Mouse (Mus musculus): ENCODE data around the gene Tmem115. TPM values are rescaled to one million over a fixed set of nuclear protein-coding genes. Genes with fewer than 3 reads are reported as not detected.
"Not testable (repeated sequence)": the region's sequence is repeated elsewhere in the genome, so short reads cannot be mapped to it uniquely, and the experiment has no call there.

Tmem115 gene
- polyA plus RNA-seq, 1 experiment from 2014 or later: 47.6 TPM

DNA sequence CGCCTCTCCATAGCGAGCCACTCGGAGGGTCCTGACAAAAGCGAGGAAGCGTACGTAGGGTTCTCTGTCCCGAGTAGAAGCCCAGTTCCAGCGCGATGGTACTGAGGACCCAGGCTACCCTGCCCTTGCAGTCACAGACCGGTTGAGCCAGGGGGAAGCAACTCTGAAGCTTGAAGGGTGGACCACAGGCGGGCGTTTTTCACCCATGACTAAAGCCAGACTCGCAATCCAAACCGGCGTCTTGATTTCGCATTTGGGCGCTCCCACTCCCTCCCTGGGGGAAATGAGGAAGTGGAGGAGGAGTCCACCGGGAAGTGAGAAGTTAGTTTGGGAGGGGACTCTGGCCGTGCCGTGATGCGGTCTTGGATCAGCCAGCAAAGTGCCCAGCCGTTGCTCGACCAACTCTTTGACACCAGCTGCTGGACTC lies 21.3 kb downstream of the Tmem115 start:
- peak overlapping the region; percentile 83 for H3K4me2 ChIP-seq (ENCODE audit: low read length)
- no peaks in the 10 kb centered on the region for H3K27me3 ChIP-seq (replicated peaks; ENCODE audit: control insufficient read depth, insufficient read depth, low read length)
- 0% methylated on average over 22 of the region's 23 CpGs for WGBS
- ATAC-seq (replicated peaks; ENCODE audit: low FRiP score, low TSS enrichment, low read depth) (peak; percentile 26; the same call in 1 of the 2 replicates), DNase-seq (ENCODE audit: low spot score) (peak; percentile 83)
- no peaks in the 10 kb centered on the region for H3K9me3 ChIP-seq (ENCODE audit: control insufficient read depth, low read length)
- peak overlapping the region; percentile 95 for H3K27ac ChIP-seq (ENCODE audit: low read depth)
- H3K4me3 ChIP-seq (ENCODE audit: low read depth, low read length): peak overlapping the region; percentile 57
- peaks cover 42% of the 10 kb centered on the region for H3K4me1 ChIP-seq (replicated peaks; ENCODE audit: control insufficient read depth, insufficient read depth, low read length)
- H3K9ac ChIP-seq (ENCODE audit: low read length): peak overlapping the region; percentile 66
- H3K36me3 ChIP-seq (ENCODE audit: control insufficient read depth, insufficient read depth, low read length): peaks cover 35% of the 10 kb centered on the region

DNA sequence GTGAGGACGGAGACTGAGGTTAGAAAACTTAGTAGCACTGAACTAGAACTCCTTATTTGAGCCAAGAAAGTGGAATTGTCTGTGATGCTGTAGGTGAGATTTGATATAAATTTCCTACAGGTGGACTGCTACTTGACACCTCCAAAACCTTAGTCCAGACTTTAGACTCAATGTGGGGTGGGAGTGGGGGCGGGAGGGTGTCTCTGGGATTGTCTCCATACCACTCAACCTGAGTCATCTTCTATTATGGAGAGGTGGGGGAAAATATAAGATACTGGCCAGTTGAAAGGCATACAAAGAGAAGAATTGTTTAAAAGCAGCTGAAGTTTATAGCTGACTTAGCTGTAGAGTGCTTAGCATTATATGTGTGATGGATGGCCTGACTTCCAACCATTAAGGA lies 22.0 kb downstream of the Tmem115 start:
- whole genome bisulfite sequencing: 34% methylated on average over 2 of the region's 2 CpGs
- Histone ChIP-seq H3K27me3 (replicated peaks; ENCODE audit: control insufficient read depth, insufficient read depth, low read length) (no peaks in the 10 kb centered on the region), H3K9ac (ENCODE audit: low read length) (peak overlapping the region; percentile 66), H3K27ac (ENCODE audit: low read depth) (peak overlapping the region; percentile 95; the same call in 1 of the 2 replicates), H3K4me2 (ENCODE audit: low read length) (peak overlapping the region; percentile 83), H3K9me3 (ENCODE audit: control insufficient read depth, low read length) (no peaks in the 10 kb centered on the region), H3K36me3 (ENCODE audit: control insufficient read depth, insufficient read depth, low read length) (peaks cover 41% of the 10 kb centered on the region), H3K4me3 (ENCODE audit: low read depth, low read length) (peak overlapping the region; percentile 57), H3K4me1 (replicated peaks; ENCODE audit: control insufficient read depth, insufficient read depth, low read length) (peaks cover 40% of the 10 kb centered on the region)
- no peak for DNase-seq (ENCODE audit: low spot score)
- no peak for ATAC-seq (replicated peaks; ENCODE audit: low FRiP score, low TSS enrichment, low read depth)

DNA sequence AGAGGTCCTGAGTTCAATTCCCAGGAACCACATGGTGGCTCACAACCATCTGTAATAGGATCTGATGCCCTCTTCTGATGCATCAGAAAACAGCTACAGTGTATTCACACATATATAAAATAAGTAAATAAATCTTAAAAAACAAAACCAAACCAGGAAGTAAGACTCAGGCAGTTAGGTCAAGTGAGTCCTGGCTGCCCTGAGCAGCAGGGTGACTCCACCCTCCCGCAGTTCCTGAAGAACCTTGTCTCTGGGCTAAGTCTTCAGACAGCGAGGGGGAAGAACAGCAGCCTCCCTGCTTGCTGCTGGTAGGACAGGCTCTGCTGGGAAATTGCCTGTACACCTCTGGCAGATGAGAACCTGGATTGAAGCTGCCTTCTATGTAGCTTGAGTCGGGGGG lies 22.6 kb downstream of the Tmem115 start:
- DNase-seq (ENCODE audit: low spot score): no peak
- Histone ChIP-seq H3K9me3 (ENCODE audit: control insufficient read depth, low read length) (no peaks in the 10 kb centered on the region), H3K9ac (ENCODE audit: low read length) (peak overlapping the region; percentile 30; the same call in 1 of the 2 replicates), H3K4me1 (replicated peaks; ENCODE audit: control insufficient read depth, insufficient read depth, low read length) (peaks cover 34% of the 10 kb centered on the region), H3K36me3 (ENCODE audit: control insufficient read depth, insufficient read depth, low read length) (peaks cover 48% of the 10 kb centered on the region), H3K4me2 (ENCODE audit: low read length) (peak overlapping the region; percentile 83), H3K27ac (ENCODE audit: low read depth) (no peak overlapping the region), H3K27me3 (replicated peaks; ENCODE audit: control insufficient read depth, insufficient read depth, low read length) (no peaks in the 10 kb centered on the region), H3K4me3 (ENCODE audit: low read depth, low read length) (peak overlapping the region; percentile 57; the same call in 1 of the 2 replicates)
- WGBS: 68% methylated on average over 3 of the region's 3 CpGs
- ATAC-seq (replicated peaks; ENCODE audit: low FRiP score, low TSS enrichment, low read depth): no peak

DNA sequence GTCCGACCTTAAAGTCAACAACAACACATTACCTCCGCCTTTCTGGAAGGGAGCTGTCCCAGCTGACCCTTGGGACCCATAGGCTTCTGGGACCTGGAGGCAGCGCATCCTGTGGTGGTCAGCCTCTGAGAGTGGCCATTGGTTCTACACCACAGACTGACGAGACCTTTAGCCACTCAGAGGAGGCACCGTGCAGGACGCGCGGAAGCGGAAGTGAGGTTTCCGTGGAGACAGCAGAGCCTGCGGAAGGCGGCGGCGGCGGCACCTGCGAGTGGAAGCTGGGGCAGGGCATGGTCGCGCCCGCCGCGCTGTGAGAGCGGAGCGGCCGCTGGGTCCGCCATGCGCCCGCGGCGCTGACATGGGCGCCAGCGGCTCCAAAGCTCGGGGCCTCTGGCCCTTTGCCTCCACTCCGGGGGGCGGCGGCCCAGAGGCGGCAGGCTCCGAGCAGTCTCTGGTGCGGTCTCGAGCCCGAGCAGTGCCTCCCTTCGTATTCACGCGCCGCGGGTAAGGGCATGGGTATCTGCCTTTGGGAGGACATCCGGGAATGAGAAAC lies 29.4 kb downstream of the Tmem115 start, which contains the start of gene Tusc2:
TSS of gene Tusc2 (plus strand) at position 227 of the 553 bp plus-strand sequence.
- H3K4me2 ChIP-seq (ENCODE audit: low read length): peak within 1 kb of the TSS; percentile 78
- ATAC-seq (replicated peaks; ENCODE audit: low FRiP score, low TSS enrichment, low read depth) (peak; percentile 91), DNase-seq (ENCODE audit: low spot score) (peak; percentile 93)
- no peaks in the 10 kb centered on the region for H3K9me3 ChIP-seq (ENCODE audit: control insufficient read depth, low read length)
- under 1% methylated on average over 44 of the region's 46 CpGs for WGBS
- peak within 1 kb of the TSS; percentile 83 for H3K4me3 ChIP-seq (ENCODE audit: low read depth, low read length)
- H3K9ac ChIP-seq (ENCODE audit: low read length): peak within 1 kb of the TSS; percentile 67
- peaks cover 19% of the 10 kb centered on the region for H3K4me1 ChIP-seq (replicated peaks; ENCODE audit: control insufficient read depth, insufficient read depth, low read length)
- peaks cover 52% of the 10 kb centered on the region for H3K36me3 ChIP-seq (ENCODE audit: control insufficient read depth, insufficient read depth, low read length)
- peak within 1 kb of the TSS; percentile 6; the same call in 1 of the 2 replicates for H3K27ac ChIP-seq (ENCODE audit: low read depth)
- no peaks in the 10 kb centered on the region for H3K27me3 ChIP-seq (replicated peaks; ENCODE audit: control insufficient read depth, insufficient read depth, low read length)

DNA sequence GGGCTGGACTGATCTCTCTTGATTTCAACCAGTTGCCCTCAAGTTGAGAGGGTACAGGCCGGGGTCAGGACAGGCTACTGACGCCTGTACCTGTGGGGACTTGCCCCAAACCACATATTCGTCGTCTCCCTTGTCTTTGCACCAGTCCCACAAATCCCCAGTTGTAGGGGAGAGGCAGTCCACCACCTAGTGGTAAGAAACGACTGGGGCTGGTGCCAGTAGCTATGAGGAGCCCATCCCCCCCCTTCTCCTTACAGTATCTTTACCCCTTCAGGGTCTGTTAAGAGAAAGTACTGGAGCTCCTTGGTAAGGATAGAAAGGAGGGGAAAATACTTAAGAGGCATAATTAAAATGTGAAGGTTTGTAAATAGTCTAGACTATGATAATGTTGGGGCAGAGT lies 31.8 kb downstream of the Tmem115 start:
- H3K4me3 ChIP-seq (ENCODE audit: low read depth, low read length); H3K27ac ChIP-seq (ENCODE audit: low read depth); DNase-seq (ENCODE audit: low spot score); ATAC-seq (replicated peaks; ENCODE audit: low FRiP score, low TSS enrichment, low read depth); H3K9ac ChIP-seq (ENCODE audit: low read length); H3K27me3 ChIP-seq (replicated peaks; ENCODE audit: control insufficient read depth, insufficient read depth, low read length); H3K9me3 ChIP-seq (ENCODE audit: control insufficient read depth, low read length); H3K4me2 ChIP-seq (ENCODE audit: low read length): not testable (repeated sequence)
- Histone ChIP-seq H3K36me3 (ENCODE audit: control insufficient read depth, insufficient read depth, low read length) (peaks cover 29% of the 10 kb centered on the region), H3K4me1 (replicated peaks; ENCODE audit: control insufficient read depth, insufficient read depth, low read length) (peaks cover 28% of the 10 kb centered on the region)
- 51% methylated on average over 5 of the region's 5 CpGs for WGBS

DNA sequence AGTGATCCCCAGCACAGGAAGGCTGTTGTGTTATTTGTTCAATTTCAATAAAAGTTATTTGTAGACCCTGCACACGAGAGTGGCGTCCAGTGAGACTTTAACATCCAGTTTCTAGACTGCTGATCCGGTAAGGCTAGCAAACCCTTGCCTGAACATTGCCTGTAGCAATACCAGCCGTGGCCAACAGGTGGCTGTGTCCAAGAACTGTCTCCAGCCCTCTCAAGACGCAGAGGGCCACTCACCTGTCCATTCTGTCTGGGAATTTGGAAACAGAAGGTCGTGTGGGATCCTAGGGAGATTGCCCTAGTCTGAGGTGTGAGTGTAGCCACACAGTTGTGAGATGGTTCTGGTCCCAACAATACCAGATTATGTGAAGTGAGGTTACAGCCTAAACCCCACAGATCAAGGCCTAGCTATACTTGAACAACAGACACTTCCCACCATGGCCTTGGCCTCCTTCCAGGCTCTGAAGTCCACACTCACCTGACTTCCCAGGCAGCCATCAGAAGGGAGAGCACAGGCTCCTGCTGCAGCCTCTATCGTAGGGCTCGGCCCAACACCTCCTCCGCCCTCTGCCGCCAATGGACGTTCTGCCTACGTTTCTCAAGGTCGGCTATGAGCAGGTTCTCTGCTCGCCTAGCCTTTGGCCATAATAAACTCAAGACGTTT lies 32.4 kb downstream of the Tmem115 start:
- Histone ChIP-seq H3K9me3 (ENCODE audit: control insufficient read depth, low read length) (no peaks in the 10 kb centered on the region), H3K4me3 (ENCODE audit: low read depth, low read length) (no peak overlapping the region), H3K36me3 (ENCODE audit: control insufficient read depth, insufficient read depth, low read length) (peaks cover 29% of the 10 kb centered on the region), H3K27ac (ENCODE audit: low read depth) (no peak overlapping the region; the same call in 1 of the 2 replicates), H3K4me2 (ENCODE audit: low read length) (no peak overlapping the region), H3K4me1 (replicated peaks; ENCODE audit: control insufficient read depth, insufficient read depth, low read length) (peaks cover 34% of the 10 kb centered on the region), H3K27me3 (replicated peaks; ENCODE audit: control insufficient read depth, insufficient read depth, low read length) (no peaks in the 10 kb centered on the region), H3K9ac (ENCODE audit: low read length) (no peak overlapping the region)
- peak; percentile 92 for DNase-seq (ENCODE audit: low spot score)
- no peak for ATAC-seq (replicated peaks; ENCODE audit: low FRiP score, low TSS enrichment, low read depth)
- 57% methylated on average over 15 of the region's 15 CpGs for WGBS

DNA sequence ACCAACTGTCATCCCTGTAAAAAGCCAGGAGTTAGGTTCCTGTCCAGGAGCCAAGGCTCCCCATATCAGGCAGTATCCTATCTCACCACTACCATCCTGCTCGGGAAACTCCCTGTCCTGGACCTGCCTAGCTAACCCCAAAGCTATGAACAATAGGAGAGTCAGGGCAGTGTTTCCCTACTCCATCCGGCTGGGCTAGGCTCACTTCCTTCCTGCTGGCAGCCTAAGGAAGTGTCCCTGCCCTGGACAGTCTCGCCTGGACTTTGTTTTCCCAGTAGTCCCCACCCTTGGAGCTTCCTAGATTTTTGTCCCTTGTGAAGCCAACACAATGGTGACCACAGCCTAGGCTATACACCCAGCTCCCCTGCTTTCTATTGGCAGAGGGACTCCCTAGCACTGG lies 33.1 kb downstream of the Tmem115 start:
- Histone ChIP-seq H3K9ac (ENCODE audit: low read length) (no peak overlapping the region), H3K27ac (ENCODE audit: low read depth) (peak overlapping the region; percentile 80; the same call in 1 of the 2 replicates), H3K9me3 (ENCODE audit: control insufficient read depth, low read length) (no peaks in the 10 kb centered on the region), H3K4me2 (ENCODE audit: low read length) (no peak overlapping the region), H3K36me3 (ENCODE audit: control insufficient read depth, insufficient read depth, low read length) (peaks cover 29% of the 10 kb centered on the region), H3K4me1 (replicated peaks; ENCODE audit: control insufficient read depth, insufficient read depth, low read length) (peaks cover 39% of the 10 kb centered on the region), H3K4me3 (ENCODE audit: low read depth, low read length) (no peak overlapping the region), H3K27me3 (replicated peaks; ENCODE audit: control insufficient read depth, insufficient read depth, low read length) (no peaks in the 10 kb centered on the region)
- no peak for DNase-seq (ENCODE audit: low spot score)
- 64% methylated on average over 3 of the region's 3 CpGs for WGBS
- no peak for ATAC-seq (replicated peaks; ENCODE audit: low FRiP score, low TSS enrichment, low read depth)

DNA sequence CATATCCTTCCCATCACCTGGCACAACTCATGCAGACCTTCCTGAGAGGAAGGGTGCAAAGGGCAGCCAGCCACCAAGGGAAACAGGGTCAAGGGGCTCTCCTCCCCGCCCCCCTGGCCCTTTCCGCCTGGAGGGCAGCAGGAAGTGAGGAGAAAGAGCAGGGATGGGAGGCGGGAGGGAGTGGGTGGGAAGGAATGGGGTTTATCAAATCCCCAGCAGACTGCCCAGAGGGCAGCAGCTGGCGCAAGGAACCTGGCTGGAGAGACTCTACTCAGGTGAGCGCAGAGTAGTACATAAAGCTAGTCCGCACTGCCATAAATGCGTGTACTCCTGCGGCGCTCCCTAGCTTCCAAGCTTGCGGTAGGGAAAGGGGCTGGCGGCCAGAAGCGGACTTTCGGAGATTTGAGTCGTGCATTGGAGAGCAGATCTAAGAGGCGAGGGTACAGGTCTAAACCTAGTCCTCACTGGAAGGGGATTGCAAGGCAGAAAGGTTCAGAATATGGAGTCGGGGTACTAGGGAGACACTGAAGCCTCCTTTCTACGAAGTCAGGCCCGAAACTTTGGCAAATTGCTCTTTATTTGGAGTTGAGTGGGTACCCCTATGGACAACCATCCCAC lies 34.1 kb downstream of the Tmem115 start, which contains the start of gene Hyal2:
TSS of gene Hyal2 (plus strand) at position 244 of the 618 bp plus-strand sequence.
- peaks cover 35% of the 10 kb centered on the region for H3K4me1 ChIP-seq (replicated peaks; ENCODE audit: control insufficient read depth, insufficient read depth, low read length)
- DNase-seq (ENCODE audit: low spot score) (peak; percentile 63), ATAC-seq (replicated peaks; ENCODE audit: low FRiP score, low TSS enrichment, low read depth) (no peak)
- peak within 1 kb of the TSS; percentile 95 for H3K4me2 ChIP-seq (ENCODE audit: low read length)
- H3K36me3 ChIP-seq (ENCODE audit: control insufficient read depth, insufficient read depth, low read length): peaks cover 32% of the 10 kb centered on the region
- H3K9ac ChIP-seq (ENCODE audit: low read length): peak within 1 kb of the TSS; percentile 71
- H3K4me3 ChIP-seq (ENCODE audit: low read depth, low read length): peak within 1 kb of the TSS; percentile 70
- H3K27me3 ChIP-seq (replicated peaks; ENCODE audit: control insufficient read depth, insufficient read depth, low read length): no peaks in the 10 kb centered on the region
- H3K27ac ChIP-seq (ENCODE audit: low read depth): peak within 1 kb of the TSS; percentile 80
- whole genome bisulfite sequencing: 10% methylated on average over 18 of the region's 18 CpGs
- H3K9me3 ChIP-seq (ENCODE audit: control insufficient read depth, low read length): no peaks in the 10 kb centered on the region

All from intestine, embryonic 14.5 days (tissue).